Mouse (Mus musculus): ENCODE data around the gene Gm21973. TPM values are rescaled to one million over a fixed set of nuclear protein-coding genes. Genes with fewer than 3 reads are reported as not detected.

Gm21973 gene
- polyA plus RNA-seq, 1 experiment from 2014 or later = not detected

GRCm38 (mm10) chr15:10332566-10332965 lies 7.4 kb downstream of the Gm21973 start:
- Histone ChIP-seq H3K4me3 (no peak overlapping the region), H3K9ac (no peak overlapping the region), H3K4me1 (no peaks in the 10 kb centered on the region), H3K27me3 (replicated peaks) (no peaks in the 10 kb centered on the region), H3K4me2 (no peak overlapping the region), H3K27ac (replicated peaks) (no peak overlapping the region), H3K36me3 (no peaks in the 10 kb centered on the region), H3K9me3 (no peaks in the 10 kb centered on the region)
- WGBS = 81% methylated on average over 1 of the region's 1 CpGs
- ATAC-seq (ENCODE audit: extremely low read depth, insufficient number of reproducible peaks, low FRiP score, low TSS enrichment) = no peak

GRCm38 (mm10) chr15:10338606-10339005 lies 13.4 kb downstream of the Gm21973 start:
- WGBS = 55% methylated on average over 3 of the region's 3 CpGs
- H3K4me3 ChIP-seq = no peak overlapping the region
- ATAC-seq (ENCODE audit: extremely low read depth, insufficient number of reproducible peaks, low FRiP score, low TSS enrichment) = no peak
- H3K36me3 ChIP-seq = no peaks in the 10 kb centered on the region
- H3K27me3 ChIP-seq (replicated peaks) = no peaks in the 10 kb centered on the region
- no peak overlapping the region for H3K4me2 ChIP-seq
- no peak overlapping the region for H3K9ac ChIP-seq
- no peaks in the 10 kb centered on the region for H3K9me3 ChIP-seq
- H3K4me1 ChIP-seq = no peaks in the 10 kb centered on the region
- H3K27ac ChIP-seq (replicated peaks) = no peak overlapping the region

GRCm38 (mm10) chr15:10347044-10347443 lies 21.9 kb downstream of the Gm21973 start:
- H3K27ac ChIP-seq (replicated peaks) = no peak overlapping the region

GRCm38 (mm10) chr15:10358039-10358948 lies 33.1 kb downstream of the Gm21973 start, which contains the start of gene Agxt2:
TSS of gene Agxt2 (plus strand) at chr15:10358532.
- Histone ChIP-seq H3K36me3 (no peaks in the 10 kb centered on the region), H3K4me3 (no peak within 1 kb of the TSS), H3K4me1 (no peaks in the 10 kb centered on the region), H3K27me3 (replicated peaks) (no peaks in the 10 kb centered on the region), H3K27ac (replicated peaks) (no peak within 1 kb of the TSS), H3K4me2 (no peak within 1 kb of the TSS), H3K9me3 (no peaks in the 10 kb centered on the region), H3K9ac (no peak within 1 kb of the TSS)
- WGBS = 64% methylated on average over 9 of the region's 9 CpGs
- ATAC-seq (ENCODE audit: extremely low read depth, insufficient number of reproducible peaks, low FRiP score, low TSS enrichment) = no peak

More at GRCm38 (mm10) chr15:10347044-10347443, 21.9 kb downstream of the Gm21973 start:
- WGBS = 81% methylated on average over 6 of the region's 6 CpGs
- Histone ChIP-seq H3K4me2 (no peak overlapping the region), H3K36me3 (no peaks in the 10 kb centered on the region), H3K4me3 (no peak overlapping the region), H3K4me1 (no peaks in the 10 kb centered on the region), H3K9ac (no peak overlapping the region), H3K27me3 (replicated peaks) (no peaks in the 10 kb centered on the region), H3K9me3 (no peaks in the 10 kb centered on the region)
- ATAC-seq (ENCODE audit: extremely low read depth, insufficient number of reproducible peaks, low FRiP score, low TSS enrichment) = no peak

- no peaks in the 10 kb centered on the region for H3K27me3 ChIP-seq (replicated peaks)
- H3K9ac ChIP-seq = no peak overlapping the region
- no peaks in the 10 kb centered on the region for H3K9me3 ChIP-seq
- ATAC-seq (ENCODE audit: extremely low read depth, insufficient number of reproducible peaks, low FRiP score, low TSS enrichment) = no peak
- no peaks in the 10 kb centered on the region for H3K4me1 ChIP-seq
- no peak overlapping the region for H3K27ac ChIP-seq (replicated peaks)
- WGBS = 87% methylated on average over 2 of the region's 2 CpGs
- H3K4me3 ChIP-seq = no peak overlapping the region
- H3K36me3 ChIP-seq = no peaks in the 10 kb centered on the region
- H3K4me2 ChIP-seq = no peak overlapping the region
These were observed 41.2 kb downstream of the Gm21973 start for GRCm38 (mm10) chr15:10366331-10366730.

GRCm38 (mm10) chr15:10375404-10375803 lies 50.2 kb downstream of the Gm21973 start:
- H3K9me3 ChIP-seq = no peaks in the 10 kb centered on the region
- H3K4me2 ChIP-seq = no peak overlapping the region
- H3K9ac ChIP-seq = no peak overlapping the region
- peaks cover 10% of the 10 kb centered on the region for H3K4me1 ChIP-seq
- H3K27me3 ChIP-seq (replicated peaks) = no peaks in the 10 kb centered on the region
- ATAC-seq (ENCODE audit: extremely low read depth, insufficient number of reproducible peaks, low FRiP score, low TSS enrichment) = no peak
- no peak overlapping the region for H3K4me3 ChIP-seq
- H3K27ac ChIP-seq (replicated peaks) = no peak overlapping the region
- 7% methylated on average over 3 of the region's 3 CpGs for WGBS
- no peaks in the 10 kb centered on the region for H3K36me3 ChIP-seq

- no peak for ATAC-seq (ENCODE audit: extremely low read depth, insufficient number of reproducible peaks, low FRiP score, low TSS enrichment)
- no peaks in the 10 kb centered on the region for H3K9me3 ChIP-seq
- H3K27me3 ChIP-seq (replicated peaks) = no peaks in the 10 kb centered on the region
- H3K9ac ChIP-seq = no peak overlapping the region
- WGBS = 78% methylated on average over 4 of the region's 4 CpGs
- peaks cover 10% of the 10 kb centered on the region for H3K4me1 ChIP-seq
- H3K4me3 ChIP-seq = no peak overlapping the region
- no peak overlapping the region for H3K27ac ChIP-seq (replicated peaks)
- H3K36me3 ChIP-seq = no peaks in the 10 kb centered on the region
- H3K4me2 ChIP-seq = no peak overlapping the region
These were observed 53.3 kb downstream of the Gm21973 start for GRCm38 (mm10) chr15:10378338-10378959.

GRCm38 (mm10) chr15:10379757-10380458 lies 54.7 kb downstream of the Gm21973 start:
- Histone ChIP-seq H3K4me1 (peaks cover 10% of the 10 kb centered on the region), H3K36me3 (no peaks in the 10 kb centered on the region), H3K4me3 (no peak overlapping the region), H3K27ac (replicated peaks) (no peak overlapping the region), H3K4me2 (no peak overlapping the region), H3K27me3 (replicated peaks) (no peaks in the 10 kb centered on the region), H3K9ac (no peak overlapping the region), H3K9me3 (no peaks in the 10 kb centered on the region)
- no peak for ATAC-seq (ENCODE audit: extremely low read depth, insufficient number of reproducible peaks, low FRiP score, low TSS enrichment)
- WGBS = 82% methylated on average over 3 of the region's 3 CpGs

- no peak for ATAC-seq (ENCODE audit: extremely low read depth, insufficient number of reproducible peaks, low FRiP score, low TSS enrichment)
- H3K9me3 ChIP-seq = no peaks in the 10 kb centered on the region
- no peak overlapping the region for H3K4me2 ChIP-seq
- no peak overlapping the region for H3K9ac ChIP-seq
- 77% methylated on average over 2 of the region's 2 CpGs for WGBS
- no peak overlapping the region for H3K27ac ChIP-seq (replicated peaks)
- no peak overlapping the region for H3K4me3 ChIP-seq
- peaks cover 6% of the 10 kb centered on the region for H3K4me1 ChIP-seq
- H3K36me3 ChIP-seq = no peaks in the 10 kb centered on the region
- H3K27me3 ChIP-seq (replicated peaks) = peaks cover 9% of the 10 kb centered on the region; the same call in 1 of the 2 replicates
These were observed 62.1 kb downstream of the Gm21973 start for GRCm38 (mm10) chr15:10387263-10387662.

- Histone ChIP-seq H3K4me1 (no peaks in the 10 kb centered on the region), H3K9me3 (no peaks in the 10 kb centered on the region), H3K27ac (replicated peaks) (no peak overlapping the region), H3K9ac (no peak overlapping the region), H3K4me3 (no peak overlapping the region), H3K4me2 (no peak overlapping the region), H3K27me3 (replicated peaks) (no peaks in the 10 kb centered on the region), H3K36me3 (no peaks in the 10 kb centered on the region)
- no peak for ATAC-seq (ENCODE audit: extremely low read depth, insufficient number of reproducible peaks, low FRiP score, low TSS enrichment)
- WGBS = 55% methylated on average over 2 of the region's 2 CpGs
These were observed 74.6 kb downstream of the Gm21973 start for GRCm38 (mm10) chr15:10399795-10400194.

GRCm38 (mm10) chr15:10400415-10400814 lies 75.2 kb downstream of the Gm21973 start:
- 66% methylated on average over 3 of the region's 3 CpGs for WGBS
- H3K9me3 ChIP-seq = no peaks in the 10 kb centered on the region
- no peak overlapping the region for H3K27ac ChIP-seq (replicated peaks)
- H3K4me1 ChIP-seq = no peaks in the 10 kb centered on the region
- no peaks in the 10 kb centered on the region for H3K36me3 ChIP-seq
- H3K4me3 ChIP-seq = no peak overlapping the region
- no peaks in the 10 kb centered on the region for H3K27me3 ChIP-seq (replicated peaks)
- H3K9ac ChIP-seq = no peak overlapping the region
- no peak for ATAC-seq (ENCODE audit: extremely low read depth, insufficient number of reproducible peaks, low FRiP score, low TSS enrichment)
- H3K4me2 ChIP-seq = no peak overlapping the region
